Mouse (Mus musculus): ENCODE measurements around the gene Ptk6.

Ptk6 gene

GRCm38 (mm10) chr2:181144675-181145074 lies 57.9 kb downstream of the Ptk6 start:
- in situ Hi-C loops (cut with MboI; ENCODE audit: unreplicated experiment in 2 of 2) = no loop called here
